Mouse (Mus musculus) limb, embryonic 11.5 days (tissue): ENCODE data around the gene Tmem127. TPM values are rescaled to one million over a fixed set of nuclear protein-coding genes. Genes with fewer than 3 reads are reported as not detected.
"Not testable (repeated sequence)": the region's sequence is repeated elsewhere in the genome, so short reads cannot be mapped to it uniquely, and the experiment has no call there.

Experiments
- ATAC-seq: fragments of 200-750 bp; cut with Nextera tagmentation; 2 replicates; pipeline ENCODE4 v1.8.0; 2017; ENCODE audit warnings: low read depth; ENCODE audit not compliant: insufficient number of reproducible peaks, low FRiP score, low TSS enrichment
- DNase-seq: peaks from one replicate; pipeline ENCODE4 v3.0.0-alpha.2; 2015; ENCODE audit warnings: low spot score
- H3K27ac ChIP-seq: fragments of 300-500 bp; sonication (generic); replicated peaks from 2 replicates; pipeline ENCODE4 v1.5.1; 2014; ENCODE audit warnings: low read depth, mild to moderate bottlenecking, low read length
- H3K27me3 ChIP-seq: fragments of 300-500 bp; sonication (generic); 2 replicates; pipeline ENCODE4 v1.6.1; 2014; ENCODE audit warnings: mild to moderate bottlenecking, low read length, mixed read lengths; ENCODE audit not compliant: control insufficient read depth, insufficient read depth
- H3K36me3 ChIP-seq: fragments of 300-500 bp; sonication (generic); 2 replicates; pipeline ENCODE4 v1.6.1; 2014; ENCODE audit warnings: mild to moderate bottlenecking, low read length, moderate library complexity, mixed read lengths; ENCODE audit not compliant: control insufficient read depth, insufficient read depth
- H3K4me1 ChIP-seq: fragments of 300-500 bp; sonication (generic); 2 replicates; pipeline ENCODE4 v1.6.1; 2014; ENCODE audit warnings: low read length, mixed read lengths; ENCODE audit not compliant: control insufficient read depth, insufficient read depth
- H3K4me2 ChIP-seq: fragments of 300-500 bp; sonication (generic); 2 replicates; pipeline ENCODE4 v1.6.1; 2014; ENCODE audit warnings: low read depth, mild to moderate bottlenecking, moderate library complexity; ENCODE audit not compliant: severe bottlenecking
- H3K4me3 ChIP-seq: fragments of 300-500 bp; sonication (generic); 2 replicates; pipeline ENCODE4 v1.5.1; 2014; ENCODE audit warnings: low read depth, low read length
- H3K9ac ChIP-seq: fragments of 300-500 bp; sonication (generic); 2 replicates; pipeline ENCODE4 v1.6.1; 2014; ENCODE audit warnings: mild to moderate bottlenecking, low read length
- H3K9me3 ChIP-seq: fragments of 300-500 bp; sonication (generic); 2 replicates; pipeline ENCODE4 v1.6.1; 2016; ENCODE audit warnings: low read length; ENCODE audit not compliant: control insufficient read depth
- WGBS: fragments of 180-500 bp; shearing (Covaris S2); extraction: QIAGEN DNeasy Blood & Tissue Kit; methylation state at CpG from one replicate; pipeline ENCODE4 v1.1.7; 2014; 5-methylcytosine and 5-hydroxymethylcytosine counted together
- polyA plus RNA-seq: library from polyadenylated mRNA; unstranded; fragments of >200 nt; fragmentation: Nextera tagmentation; extraction: Ambion mirVana; gene quantifications from 2 replicates; pipeline ENCODE4 v1.2.1, GENCODE M21; 2014

Tmem127 gene
- polyA plus RNA-seq, 1 experiment from 2014 or later, result 17.0 TPM

DNA sequence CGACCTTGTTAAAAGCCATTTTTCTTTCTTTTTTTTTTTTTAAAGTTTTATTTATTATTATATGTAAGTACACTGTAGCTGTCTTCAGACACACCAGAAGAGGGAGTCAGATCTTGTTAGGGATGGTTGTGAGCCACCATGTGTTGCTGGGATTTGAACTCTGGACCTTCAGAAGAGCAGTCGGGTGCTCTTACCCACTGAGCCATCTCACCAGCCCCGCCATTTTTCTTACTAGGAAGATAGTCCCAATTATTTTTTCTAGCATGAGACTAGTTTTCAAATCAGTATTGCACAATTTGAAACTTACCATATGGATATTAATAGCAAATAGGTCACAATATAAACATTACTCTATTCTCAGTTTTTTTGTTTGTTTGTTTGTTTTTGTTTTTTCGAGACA, 24.3 kb downstream of the Tmem127 start:
- H3K27ac ChIP-seq, H3K36me3 ChIP-seq, H3K27me3 ChIP-seq, H3K4me1 ChIP-seq, H3K4me3 ChIP-seq, ATAC-seq, DNase-seq, H3K9ac ChIP-seq, H3K9me3 ChIP-seq, H3K4me2 ChIP-seq: not testable (repeated sequence)
- WGBS, result 87% methylated on average over 4 of the region's 4 CpGs

DNA sequence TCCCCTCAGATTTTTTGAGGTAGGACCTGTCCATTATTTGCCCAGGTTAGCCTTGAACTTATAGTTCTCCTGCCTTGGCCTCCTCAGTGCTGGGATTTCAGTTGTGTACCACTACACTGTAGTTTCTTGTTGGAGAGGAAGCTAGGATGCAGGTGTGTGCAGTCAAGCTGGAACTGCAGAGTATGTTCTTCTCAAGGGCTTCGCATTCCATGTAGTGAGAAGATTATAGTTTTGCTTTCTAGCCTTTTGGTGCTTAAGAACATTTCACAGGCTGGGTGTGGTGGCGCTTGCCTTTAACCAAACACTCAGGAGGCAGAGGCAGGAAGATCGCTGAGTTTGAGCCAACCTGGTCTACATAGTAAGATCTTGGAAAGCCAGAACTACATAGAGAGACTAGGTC, 25.1 kb downstream of the Tmem127 start:
- WGBS, result 97% methylated on average over 3 of the region's 3 CpGs
- Histone ChIP-seq H3K9me3 (no peaks in the 10 kb centered on the region), H3K4me2 (no peak overlapping the region), H3K27ac (no peak overlapping the region), H3K4me1 (no peaks in the 10 kb centered on the region), H3K36me3 (no peaks in the 10 kb centered on the region), H3K9ac (no peak overlapping the region), H3K4me3 (no peak overlapping the region), H3K27me3 (no peaks in the 10 kb centered on the region)
- ATAC-seq (no peak), DNase-seq (no peak)

DNA sequence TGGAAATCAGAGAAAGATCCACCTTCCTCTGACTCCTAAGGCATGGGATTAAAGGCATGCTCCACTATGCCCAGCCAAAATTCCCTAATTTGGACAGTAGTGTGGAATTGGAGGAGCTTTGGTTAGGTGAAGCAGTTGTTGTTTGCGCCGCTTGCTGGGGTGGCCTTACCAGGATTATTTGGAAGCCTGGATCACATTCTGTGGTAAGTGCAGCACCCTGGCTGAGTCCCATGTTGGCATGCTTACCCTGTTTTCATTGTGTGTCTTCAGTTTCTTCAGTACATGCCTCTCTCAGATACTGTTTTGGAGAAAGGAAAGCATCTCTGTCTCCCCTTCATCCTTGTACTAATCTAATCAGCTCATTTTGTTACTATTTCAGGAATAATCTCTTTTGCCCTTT, 26.9 kb downstream of the Tmem127 start:
- H3K9me3 ChIP-seq, result no peaks in the 10 kb centered on the region
- 90% methylated on average over 2 of the region's 2 CpGs for WGBS
- H3K4me3 ChIP-seq, result no peak overlapping the region
- H3K9ac ChIP-seq, result no peak overlapping the region
- DNase-seq (no peak), ATAC-seq (no peak)
- no peaks in the 10 kb centered on the region for H3K36me3 ChIP-seq
- H3K27me3 ChIP-seq, result no peaks in the 10 kb centered on the region
- no peak overlapping the region for H3K27ac ChIP-seq
- H3K4me2 ChIP-seq, result no peak overlapping the region
- H3K4me1 ChIP-seq, result no peaks in the 10 kb centered on the region

DNA sequence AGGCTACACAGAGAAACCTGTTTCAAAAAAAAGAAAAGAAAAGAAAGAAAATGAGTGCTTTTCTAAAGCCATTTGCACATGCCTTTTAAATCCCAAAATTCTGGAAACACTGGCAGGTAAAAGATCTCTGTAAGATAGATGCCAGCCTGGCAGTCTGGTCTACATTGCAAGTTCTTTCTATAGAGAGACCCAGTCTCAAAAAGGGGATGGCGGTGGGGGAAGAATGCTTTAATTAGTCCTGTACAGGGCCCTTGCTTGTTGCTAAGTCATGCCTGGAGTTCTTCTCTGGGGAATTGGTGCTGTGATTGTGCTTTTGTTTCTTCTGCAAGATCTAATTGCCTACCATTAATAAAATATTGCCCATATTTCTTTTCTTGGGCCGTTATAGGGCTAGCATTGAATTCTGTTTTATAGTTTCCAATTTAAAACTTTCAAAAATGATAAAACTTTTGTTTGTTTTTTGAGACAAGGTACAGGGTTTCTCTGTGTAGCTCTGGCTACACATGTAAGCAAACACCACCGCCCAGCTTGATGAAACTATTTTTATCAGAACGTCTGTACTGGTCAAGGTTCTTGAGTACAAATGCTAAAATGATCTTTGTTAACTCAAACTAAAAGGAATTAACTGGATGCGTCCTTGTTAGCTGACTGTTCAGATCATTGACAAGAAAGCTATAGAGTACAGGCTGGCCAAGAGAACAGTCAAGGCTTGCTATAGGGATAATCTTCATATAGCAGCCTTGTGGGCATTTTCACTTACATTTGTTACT, 28.0 kb downstream of the Tmem127 start:
- Histone ChIP-seq H3K27ac (no peak overlapping the region), H3K4me2 (no peak overlapping the region), H3K4me1 (no peaks in the 10 kb centered on the region), H3K4me3 (no peak overlapping the region), H3K9ac (no peak overlapping the region), H3K9me3 (no peaks in the 10 kb centered on the region), H3K27me3 (no peaks in the 10 kb centered on the region), H3K36me3 (no peaks in the 10 kb centered on the region; the same call in 1 of the 2 replicates)
- no peak for ATAC-seq
- no peak for DNase-seq
- WGBS, result 90% methylated on average over 5 of the region's 5 CpGs

DNA sequence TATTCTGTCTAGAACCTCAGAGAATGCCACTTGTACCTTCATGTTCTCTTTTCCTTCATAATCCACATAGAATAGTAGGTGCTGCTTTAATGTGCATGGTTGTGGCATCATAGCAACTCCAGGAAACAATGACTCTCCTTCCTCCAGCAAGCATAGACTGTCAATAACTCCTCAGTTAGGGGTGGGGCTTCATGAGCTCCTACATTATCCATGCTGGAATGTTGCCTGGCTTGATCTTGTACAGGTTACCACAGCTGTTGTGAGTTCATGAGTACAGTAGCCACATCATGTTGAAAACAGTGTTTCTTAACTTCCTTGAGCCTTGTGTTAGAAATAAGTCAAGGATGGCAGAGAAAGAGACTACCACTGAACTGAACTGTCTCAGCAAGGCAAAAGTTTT, 30.5 kb downstream of the Tmem127 start:
- Histone ChIP-seq H3K9me3 (no peaks in the 10 kb centered on the region), H3K4me3 (no peak overlapping the region), H3K4me2 (no peak overlapping the region), H3K36me3 (no peaks in the 10 kb centered on the region; the same call in 1 of the 2 replicates), H3K27me3 (no peaks in the 10 kb centered on the region), H3K4me1 (no peaks in the 10 kb centered on the region), H3K27ac (no peak overlapping the region), H3K9ac (no peak overlapping the region)
- ATAC-seq (no peak), DNase-seq (no peak)

DNA sequence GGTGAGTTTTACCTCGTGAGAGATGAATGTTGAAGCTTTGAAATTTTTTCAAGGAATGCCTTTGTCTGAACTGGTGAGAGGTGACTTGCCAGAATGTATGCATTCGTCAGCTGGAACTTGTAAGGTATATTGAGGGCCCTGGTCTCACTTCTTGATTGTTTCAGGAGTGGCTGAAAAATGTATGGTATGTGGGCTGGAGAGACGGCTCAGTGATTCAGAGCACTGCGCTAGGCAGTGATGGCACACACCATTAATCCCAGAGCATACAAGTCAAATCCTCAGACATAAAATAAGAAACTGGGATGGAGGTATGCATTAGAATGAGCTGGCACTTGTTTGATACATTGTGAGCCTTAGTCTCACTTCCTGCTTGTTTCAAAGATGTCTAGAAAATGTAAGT, 44.5 kb downstream of the Tmem127 start:
- no peak overlapping the region for H3K27ac ChIP-seq
- H3K4me2 ChIP-seq, result no peak overlapping the region
- no peaks in the 10 kb centered on the region for H3K4me1 ChIP-seq
- no peaks in the 10 kb centered on the region for H3K9me3 ChIP-seq
- no peak for ATAC-seq
- H3K27me3 ChIP-seq, result no peaks in the 10 kb centered on the region
- 84% methylated on average over 4 of the region's 4 CpGs for WGBS
- H3K9ac ChIP-seq, result no peak overlapping the region
- H3K36me3 ChIP-seq, result peaks cover 14% of the 10 kb centered on the region
- DNase-seq, result no peak
- H3K4me3 ChIP-seq, result no peak overlapping the region

DNA sequence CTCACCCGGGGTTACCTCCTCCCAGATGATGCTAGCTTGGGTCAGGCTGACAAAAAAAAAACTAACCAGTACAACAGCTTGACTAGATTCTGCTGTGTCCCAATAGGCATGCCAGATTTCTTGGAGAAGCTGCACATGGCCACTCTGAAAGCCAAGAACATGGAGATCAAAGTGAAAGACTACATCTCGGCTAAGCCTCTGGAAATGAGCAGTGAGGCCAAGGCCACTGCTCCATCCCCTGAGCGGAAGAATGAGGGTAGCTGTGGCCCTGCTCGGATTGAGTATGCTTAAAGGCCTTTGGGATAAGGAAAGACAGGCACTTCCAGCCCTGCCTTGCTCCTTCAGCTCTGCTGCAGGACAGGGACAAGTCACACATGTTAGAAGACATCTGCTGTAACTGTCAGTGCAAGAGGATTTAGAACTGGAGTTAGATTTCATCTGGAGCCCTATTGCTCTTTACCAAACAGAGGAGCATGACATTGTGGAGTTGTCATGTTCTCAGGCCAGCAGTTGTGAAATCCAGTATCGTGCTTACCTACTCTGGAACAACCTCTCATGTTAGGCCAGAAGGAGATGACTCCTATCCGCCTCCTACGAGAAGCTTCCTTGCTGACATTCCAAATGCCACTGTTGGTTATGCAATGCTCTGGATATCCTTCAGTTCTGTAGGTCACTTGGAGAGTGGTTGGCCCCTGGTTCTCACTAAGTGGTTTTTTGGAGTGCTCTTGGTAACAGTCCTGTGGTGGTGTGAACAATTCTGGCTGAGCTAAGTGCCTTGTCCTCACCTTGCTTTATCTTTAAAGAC, 49.5 kb downstream of the Tmem127 start:
- Histone ChIP-seq H3K4me3 (no peak overlapping the region), H3K36me3 (peaks cover 21% of the 10 kb centered on the region), H3K27ac (no peak overlapping the region), H3K4me1 (no peaks in the 10 kb centered on the region), H3K9ac (no peak overlapping the region), H3K27me3 (no peaks in the 10 kb centered on the region), H3K4me2 (no peak overlapping the region), H3K9me3 (no peaks in the 10 kb centered on the region)
- no peak for ATAC-seq
- no peak for DNase-seq
- WGBS, result 95% methylated on average over 7 of the region's 7 CpGs

DNA sequence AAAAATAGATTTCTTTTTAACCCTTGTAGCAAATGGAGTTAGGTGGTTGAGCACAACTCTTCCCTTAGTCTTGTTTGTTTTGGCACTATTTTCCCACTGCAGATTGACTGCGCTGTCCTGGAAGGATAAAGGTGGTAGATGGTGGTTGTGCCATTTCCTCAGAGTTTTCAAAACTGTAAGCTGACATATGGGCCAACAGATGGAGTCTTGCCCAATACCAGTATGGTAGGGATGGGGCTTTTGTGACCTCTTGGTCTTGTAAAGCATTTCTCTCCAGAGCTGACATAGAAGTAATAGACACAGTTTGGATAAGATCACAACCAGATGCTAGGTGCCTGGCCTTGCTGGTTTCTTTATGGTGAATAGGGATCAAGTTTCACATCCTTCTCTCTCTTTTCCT, 50.3 kb downstream of the Tmem127 start:
- WGBS, result 97% methylated on average over 1 of the region's 1 CpGs
- ATAC-seq, result no peak
- no peaks in the 10 kb centered on the region for H3K9me3 ChIP-seq
- no peak overlapping the region for H3K9ac ChIP-seq
- no peak overlapping the region for H3K4me3 ChIP-seq
- peaks cover 19% of the 10 kb centered on the region for H3K36me3 ChIP-seq
- no peak overlapping the region for H3K4me2 ChIP-seq
- H3K27me3 ChIP-seq, result no peaks in the 10 kb centered on the region
- DNase-seq, result no peak
- H3K27ac ChIP-seq, result 0 out of 2 replicates have a peak overlapping the region, but pooled peaks have one; percentile 14
- H3K4me1 ChIP-seq, result no peaks in the 10 kb centered on the region
